Mouse (Mus musculus): ENCODE results near the gene Ifi205.
"Not testable (repeated sequence)": the region's sequence is repeated elsewhere in the genome, so short reads cannot be mapped to it uniquely, and the experiment has no call there.

Gene Ifi205

DNA sequence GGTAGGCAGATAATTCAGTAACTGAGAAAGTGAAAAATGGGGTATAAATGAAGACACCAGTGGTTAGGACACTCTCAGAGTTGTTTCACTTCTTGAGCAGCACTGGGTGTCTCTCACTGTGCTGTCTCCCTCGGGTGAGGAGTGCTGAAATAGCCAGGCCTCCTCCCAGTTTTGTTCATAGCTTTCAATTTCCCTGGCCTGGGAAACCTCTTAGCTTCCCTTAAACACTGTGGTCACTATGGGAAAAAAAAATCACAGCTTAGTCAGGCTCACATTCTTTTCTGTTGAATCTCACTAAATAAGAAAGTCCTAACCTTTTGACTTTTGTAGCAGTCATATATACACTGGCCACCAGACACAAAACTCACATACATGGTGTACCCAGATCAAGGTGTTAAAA is at the start of gene Ifi205:
Gene Ifi205, minus strand, starts transcription at position 113 of the 400 bp plus-strand sequence.
- no peak for DNase-seq (ENCODE audit: low read depth in 1 of 2, low spot score in 2 of 2)

DNA sequence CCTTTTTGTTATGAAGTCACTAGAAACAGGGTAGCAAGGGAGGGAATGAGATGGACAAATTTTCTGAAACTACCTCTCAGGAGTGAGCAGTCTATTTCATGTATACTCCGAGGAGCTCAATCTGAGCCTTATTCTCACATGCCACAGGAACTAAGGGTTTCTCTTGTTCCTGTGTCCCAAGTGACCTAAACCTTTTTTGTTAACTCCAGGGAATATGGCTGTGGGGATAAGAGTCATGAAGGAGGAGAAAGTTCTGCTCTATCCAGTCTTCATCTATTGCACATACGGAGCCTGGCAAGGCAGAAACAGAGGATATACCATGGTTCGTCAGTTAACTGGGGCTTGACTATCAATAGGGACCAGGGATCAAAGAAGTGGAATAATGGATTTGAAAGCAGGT is 34.7 kb upstream of the Ifi205 start, which contains the start of gene Olfr430:
Gene Olfr430, plus strand, starts transcription at position 301 of the 400 bp plus-strand sequence.
- DNase-seq (ENCODE audit: low read depth in 1 of 2, low spot score in 2 of 2): no peak

DNA sequence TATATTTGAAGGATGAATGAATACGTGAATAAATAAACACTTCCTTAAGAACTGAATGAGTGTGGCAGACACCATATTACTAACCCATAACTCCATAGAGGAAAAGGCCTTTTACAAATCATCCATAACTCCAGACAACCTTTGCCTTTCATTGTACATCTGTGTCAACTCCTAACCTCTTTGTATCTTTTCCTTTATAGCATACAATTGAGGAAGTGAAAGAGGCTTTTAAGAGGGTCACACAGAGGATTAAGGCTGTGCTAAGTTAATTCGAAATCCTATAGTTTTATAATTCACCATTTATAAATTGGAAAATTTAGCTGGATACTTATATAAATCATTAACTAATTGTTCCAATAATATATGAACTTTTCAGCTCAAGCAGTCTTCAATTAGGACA is 23.6 kb upstream of the Ifi205 start:
- no peak for DNase-seq (ENCODE audit: low read depth in 1 of 2, low spot score in 2 of 2)

DNA sequence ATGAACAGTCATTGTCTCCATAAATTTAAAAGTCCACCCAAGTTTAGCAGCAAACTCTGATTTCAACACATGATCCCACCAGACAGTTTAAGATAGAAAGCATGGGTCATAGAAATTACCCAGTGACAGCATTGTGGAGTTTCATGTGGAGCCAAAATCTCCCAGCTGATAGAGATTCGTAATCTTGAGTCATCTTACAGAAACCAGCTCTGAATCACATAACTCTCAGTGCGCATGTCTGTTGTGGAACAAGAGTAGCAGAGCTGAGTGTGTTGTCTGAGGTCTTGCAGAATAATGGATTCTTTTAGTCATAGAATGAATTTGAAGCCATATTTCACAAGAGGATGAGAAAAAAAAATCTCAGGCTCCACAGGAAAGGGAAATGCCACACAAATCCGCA is 21.4 kb upstream of the Ifi205 start:
- no peak for DNase-seq (ENCODE audit: low read depth in 1 of 2, low spot score in 2 of 2)

DNA sequence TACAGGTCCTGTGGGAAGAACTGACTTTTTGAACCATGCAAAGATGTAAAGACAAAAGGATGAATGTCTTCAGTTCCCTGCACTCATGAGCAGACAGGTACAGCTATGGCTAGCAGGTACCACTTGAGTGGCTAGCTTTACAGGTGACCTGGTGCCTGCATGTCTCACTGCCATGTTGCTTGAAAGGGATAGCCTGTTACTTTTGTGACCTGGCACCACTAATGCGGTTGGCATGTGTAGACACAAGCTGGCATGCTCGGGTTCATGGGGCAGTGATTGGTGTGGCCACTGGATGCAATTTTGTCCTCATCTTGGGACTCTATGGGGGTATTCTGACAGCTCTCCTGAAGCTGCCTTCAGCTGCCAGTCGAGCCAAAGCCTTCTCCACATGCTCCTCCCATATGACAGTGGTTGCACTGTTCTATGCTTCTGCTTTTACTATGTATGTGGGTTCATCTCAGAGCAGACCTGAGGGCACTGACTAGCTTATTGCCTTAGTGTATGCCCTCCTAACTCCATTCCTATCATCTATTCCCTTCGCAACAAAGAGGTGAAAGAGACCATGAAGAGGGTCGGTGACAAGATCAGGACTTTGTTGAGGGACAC is 20.4 kb upstream of the Ifi205 start:
- DNase-seq (ENCODE audit: low read depth in 1 of 2, low spot score in 2 of 2): no peak

DNA sequence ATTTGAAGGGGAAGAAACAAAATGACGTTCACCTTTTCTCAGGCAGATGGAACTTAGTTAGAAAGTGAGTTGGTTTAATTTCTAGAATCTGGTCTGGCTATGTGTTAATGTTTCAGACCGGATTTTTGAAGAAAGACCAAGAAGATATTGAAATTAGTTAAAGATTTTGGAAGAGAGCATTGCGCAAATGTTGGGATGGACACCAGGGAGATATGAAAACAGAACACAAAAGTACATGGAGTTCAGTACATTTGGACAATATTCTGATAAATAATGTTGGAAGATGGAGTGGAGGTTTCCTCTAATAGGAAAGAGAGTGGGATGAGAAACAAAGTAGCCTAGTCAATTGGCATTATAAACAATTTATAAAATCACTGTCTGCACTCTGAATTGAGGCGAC is 19.9 kb upstream of the Ifi205 start:
- DNase-seq (ENCODE audit: low read depth in 1 of 2, low spot score in 2 of 2): no peak

DNA sequence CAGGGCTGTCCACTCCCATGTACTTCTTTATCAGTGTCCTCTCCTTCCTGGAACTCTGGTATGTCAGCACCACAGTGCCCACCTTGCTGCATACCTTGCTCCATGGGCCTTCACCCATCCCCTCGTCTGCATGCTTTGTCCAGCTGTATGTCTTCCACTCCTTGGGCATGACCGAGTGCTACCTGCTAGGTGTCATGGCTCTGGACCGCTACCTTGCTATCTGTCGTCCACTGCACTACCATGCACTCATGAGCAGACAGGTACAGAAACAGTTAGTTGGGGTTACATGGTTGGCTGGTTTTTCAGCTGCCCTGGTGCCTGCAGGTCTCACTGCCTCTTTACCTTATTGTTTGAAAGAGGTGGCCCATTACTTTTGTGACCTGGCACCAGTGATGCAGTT is 18.9 kb upstream of the Ifi205 start:
- DNase-seq (ENCODE audit: low read depth in 1 of 2, low spot score in 2 of 2): no peak

DNA sequence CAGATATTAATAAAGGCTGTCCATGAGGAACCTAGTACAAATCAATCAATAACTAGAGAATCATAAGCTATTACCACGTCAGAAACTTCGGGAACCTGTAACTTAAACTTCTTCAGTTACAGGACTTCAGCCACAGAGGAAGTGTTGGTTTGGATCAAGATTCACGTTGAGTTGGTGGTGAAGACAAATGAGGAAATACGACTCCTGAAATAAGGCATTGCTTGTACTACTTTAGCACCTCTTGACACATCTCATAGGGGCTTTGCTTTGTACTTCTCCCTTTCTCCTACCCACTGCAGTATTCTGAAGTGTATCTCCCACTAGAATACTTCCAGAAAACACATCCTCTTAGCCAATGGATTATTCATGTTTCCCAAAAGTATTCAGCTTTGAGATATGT is 17.7 kb upstream of the Ifi205 start:
- DNase-seq (ENCODE audit: low read depth in 1 of 2, low spot score in 2 of 2): not testable (repeated sequence)

DNA sequence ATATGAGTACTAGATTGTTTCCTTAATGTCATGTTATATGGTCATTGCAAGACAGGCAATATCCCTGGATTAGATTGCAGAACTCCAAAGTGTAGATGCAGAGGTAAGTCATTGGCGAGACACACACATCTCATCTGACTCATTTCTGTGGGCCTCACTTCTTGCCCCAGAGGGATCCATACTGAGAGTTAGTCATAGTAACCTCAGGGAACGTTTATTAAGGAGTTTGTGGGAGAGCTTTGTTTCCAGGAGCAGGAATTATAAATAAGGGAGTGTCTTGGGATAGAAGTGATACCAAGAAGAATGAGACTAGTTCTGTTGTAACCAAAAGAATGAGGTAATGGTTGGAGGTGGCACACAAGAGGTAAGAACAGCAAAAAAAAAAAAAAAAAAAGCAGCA is 17.3 kb upstream of the Ifi205 start, which contains the start of gene Olfr432:
Gene Olfr432, plus strand, starts transcription at position 313 of the 400 bp plus-strand sequence.
- no peak for DNase-seq (ENCODE audit: low read depth in 1 of 2, low spot score in 2 of 2)

DNA sequence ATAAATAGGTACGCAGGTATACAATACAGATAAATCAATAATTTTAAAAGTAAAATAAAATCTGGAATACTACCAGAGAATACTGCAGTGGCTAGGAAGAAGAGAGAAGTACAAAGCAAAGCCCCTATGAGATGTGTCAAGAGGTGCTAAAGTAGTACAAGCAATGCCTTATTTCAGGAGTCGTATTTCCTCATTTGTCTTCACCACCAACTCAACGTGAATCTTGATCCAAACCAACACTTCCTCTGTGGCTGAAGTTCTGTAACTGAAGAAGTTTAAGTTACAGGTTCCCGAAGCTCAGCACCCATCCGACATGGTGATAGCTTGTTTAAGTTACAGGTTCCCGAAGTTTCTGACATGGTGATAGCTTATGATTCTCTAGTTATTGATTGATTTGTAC is 16.6 kb upstream of the Ifi205 start:
- not testable (repeated sequence) for DNase-seq (ENCODE audit: low read depth in 1 of 2, low spot score in 2 of 2)

DNA sequence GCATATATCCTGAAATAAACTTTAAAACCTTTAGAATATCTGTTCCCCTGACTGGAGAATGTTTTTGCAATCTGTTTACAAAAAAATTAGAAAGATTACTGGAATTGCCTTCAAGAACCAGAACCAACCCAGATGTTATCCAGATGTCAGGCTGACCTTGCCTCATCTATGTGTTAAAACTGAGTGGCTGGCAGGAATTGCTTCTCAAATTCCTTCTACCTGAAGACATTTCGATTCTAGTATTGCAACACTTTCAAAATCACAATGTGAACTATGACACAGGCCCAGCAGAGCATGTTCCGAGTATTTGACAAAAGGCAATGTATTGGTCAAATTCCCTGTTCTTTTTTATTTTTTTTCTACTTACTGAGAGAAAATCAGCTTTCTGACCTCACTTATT is 12.8 kb upstream of the Ifi205 start:
- DNase-seq (ENCODE audit: low read depth in 1 of 2, low spot score in 2 of 2): no peak

DNA sequence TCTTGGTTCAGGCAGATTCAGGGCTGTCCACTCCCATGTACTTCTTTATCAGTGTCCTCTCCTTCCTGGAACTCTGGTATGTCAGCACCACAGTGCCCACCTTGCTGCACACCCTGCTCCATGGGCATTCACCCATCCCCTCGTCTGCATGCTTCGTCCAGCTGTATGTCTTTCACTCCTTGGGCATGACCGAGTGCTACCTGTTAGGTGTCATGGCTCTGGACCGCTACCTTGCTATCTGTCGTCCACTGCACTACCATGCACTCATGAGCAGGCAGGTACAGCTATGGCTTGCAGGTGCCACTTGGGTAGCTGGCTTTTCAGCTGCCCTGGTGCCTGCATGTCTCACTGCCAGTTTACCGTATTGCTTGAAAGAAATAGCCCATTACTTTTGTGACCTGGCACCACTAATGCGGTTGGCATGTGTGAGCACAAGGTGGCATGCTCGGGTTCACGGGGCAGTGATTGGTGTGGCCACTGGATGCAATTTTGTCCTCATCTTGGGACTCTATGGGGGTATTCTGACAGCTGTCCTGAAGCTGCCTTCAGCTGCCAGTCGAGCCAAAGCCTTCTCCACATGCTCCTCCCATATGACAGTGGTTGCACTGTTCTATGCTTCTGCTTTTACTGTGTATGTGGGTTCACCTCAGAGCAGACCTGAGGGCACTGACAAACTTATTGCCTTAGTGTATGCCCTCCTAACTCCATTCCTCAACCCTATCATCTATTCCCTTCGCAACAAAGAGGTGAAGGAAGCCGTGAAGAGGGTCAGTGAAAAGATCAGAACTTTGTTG is 10.7 kb upstream of the Ifi205 start:
- DNase-seq (ENCODE audit: low read depth in 1 of 2, low spot score in 2 of 2): not testable (repeated sequence)

DNA sequence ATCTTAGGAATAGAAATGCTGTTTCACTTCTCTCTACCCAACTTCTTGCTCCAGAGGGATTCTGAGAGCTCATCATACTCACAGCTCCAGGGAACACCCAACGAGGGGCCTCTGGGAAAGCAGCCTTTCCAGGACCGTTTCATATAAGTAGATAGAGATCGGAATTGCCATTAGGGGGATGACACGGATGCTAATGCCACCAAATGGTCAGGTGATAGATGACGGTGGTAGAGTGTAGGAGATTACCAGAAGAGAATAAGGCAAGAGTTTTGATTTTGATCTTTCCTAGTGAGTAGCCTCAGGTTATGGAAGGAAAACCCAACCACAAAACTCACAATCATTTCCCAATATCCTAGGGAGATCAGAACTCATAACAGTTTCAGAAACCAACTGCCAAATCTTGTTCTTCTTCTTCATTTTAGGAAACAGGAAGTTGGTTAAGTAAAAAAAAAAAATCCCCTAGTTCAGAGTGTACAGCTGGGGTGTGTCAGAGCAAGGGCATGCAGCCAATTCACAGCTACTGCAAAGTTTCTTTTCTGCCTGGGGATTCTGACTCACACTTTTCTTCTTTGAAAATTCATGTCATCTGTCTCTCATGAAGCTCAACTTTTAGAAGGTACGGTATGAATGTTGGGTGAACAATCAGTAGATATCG is 9.0 kb upstream of the Ifi205 start, which contains the start of gene Olfr433:
Gene Olfr433, plus strand, starts transcription at position 183 of the 655 bp plus-strand sequence.
- peak; percentile 42 to 62 for DNase-seq (ENCODE audit: low read depth in 1 of 2, low spot score in 2 of 2)

DNA sequence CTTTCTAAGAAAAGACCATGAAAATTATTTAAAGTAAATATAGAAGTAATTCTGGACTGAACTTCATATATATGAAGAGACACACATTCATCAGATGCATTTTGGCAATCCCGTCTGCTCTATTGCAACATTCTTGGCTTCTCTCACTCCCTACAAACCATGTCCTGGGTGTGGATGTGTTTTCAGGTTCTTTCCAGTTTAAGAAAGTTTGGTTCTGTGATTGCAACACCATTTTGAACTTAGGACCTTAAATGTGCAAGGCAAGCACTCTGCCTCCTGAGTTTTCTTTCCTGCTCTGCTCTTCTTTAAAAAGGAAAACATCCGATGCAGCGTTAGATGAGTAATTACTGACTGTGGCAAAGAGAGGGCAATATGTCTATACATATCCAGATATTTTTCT is 6.9 kb upstream of the Ifi205 start:
- DNase-seq (ENCODE audit: low read depth in 1 of 2, low spot score in 2 of 2): no peak

DNA sequence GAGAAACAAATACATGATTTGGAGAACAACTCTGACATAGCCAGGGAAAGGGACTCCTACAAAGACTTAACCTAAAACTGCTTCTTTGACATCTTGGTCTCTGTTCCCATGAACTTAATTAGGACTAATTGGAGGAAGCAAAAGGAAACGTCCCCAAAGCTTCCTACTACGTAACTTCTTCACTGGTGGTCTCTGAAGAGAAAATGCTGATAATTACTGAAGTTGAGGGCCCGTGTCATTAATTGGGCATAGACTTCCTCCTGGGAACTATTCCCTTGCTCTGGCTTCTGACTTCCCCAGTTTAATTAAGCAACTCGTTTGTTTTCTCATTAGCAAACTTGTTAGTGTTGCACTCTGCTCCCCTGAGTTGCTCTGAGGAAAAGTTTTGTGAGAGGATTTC is 4.2 kb upstream of the Ifi205 start:
- no peak for DNase-seq (ENCODE audit: low read depth in 1 of 2, low spot score in 2 of 2)

DNA sequence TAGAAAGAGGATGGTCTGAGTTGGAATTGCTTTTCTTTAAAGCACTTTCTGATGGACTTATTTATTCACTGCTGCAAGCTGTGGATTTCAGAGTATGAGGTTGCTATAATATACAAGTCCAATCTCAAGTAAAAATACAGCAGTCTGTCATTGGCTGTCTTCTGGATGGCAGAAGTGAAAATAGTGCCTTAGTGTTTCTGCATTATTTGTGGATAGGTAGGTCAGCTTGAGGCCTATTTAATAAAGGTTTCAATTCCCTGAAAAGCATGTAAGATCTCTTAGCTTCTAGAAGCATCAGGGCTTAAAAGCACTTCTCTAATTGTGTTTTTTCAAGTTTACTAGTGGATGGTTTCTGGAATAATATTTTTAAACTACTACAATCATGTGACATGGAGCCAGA is 24.6 kb downstream of the Ifi205 start:
- DNase-seq (ENCODE audit: low read depth in 1 of 2, low spot score in 2 of 2): not testable (repeated sequence)

DNA sequence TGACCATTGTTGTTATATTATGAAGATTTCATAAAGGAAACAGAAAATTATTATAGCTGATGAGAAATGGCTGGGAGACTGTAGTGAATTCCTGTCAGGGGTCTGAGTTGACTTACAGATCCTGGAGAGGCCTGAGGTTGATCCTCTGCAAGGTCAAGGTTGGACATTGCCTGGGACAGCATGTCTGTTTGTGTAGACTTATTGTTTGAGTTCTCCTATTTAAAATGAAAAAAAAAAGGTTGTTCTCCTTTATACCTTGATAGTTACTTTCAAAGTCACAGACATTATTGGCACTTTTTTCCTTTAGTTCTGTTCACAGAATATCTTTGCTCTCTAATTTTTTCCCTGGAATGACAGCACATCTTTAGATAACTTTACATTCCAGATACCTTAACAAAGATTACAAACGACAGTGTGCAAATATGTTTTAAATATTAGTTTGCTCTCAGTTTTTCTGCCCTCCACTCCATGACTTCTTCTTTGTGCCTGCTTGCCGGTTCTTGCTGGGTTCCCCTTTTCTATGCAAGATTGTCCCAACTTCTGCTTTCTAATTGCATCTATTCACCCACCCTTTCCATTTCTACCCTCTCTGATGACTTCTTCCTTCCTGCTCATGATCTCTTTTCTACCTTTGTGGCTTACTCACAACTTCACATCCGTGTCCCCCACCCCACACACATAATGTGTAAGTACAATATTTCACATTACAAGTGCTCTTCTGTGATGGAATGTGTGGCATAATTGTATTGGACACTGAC is 27.1 kb downstream of the Ifi205 start:
- not testable (repeated sequence) for DNase-seq (ENCODE audit: low read depth in 1 of 2, low spot score in 2 of 2)

DNA sequence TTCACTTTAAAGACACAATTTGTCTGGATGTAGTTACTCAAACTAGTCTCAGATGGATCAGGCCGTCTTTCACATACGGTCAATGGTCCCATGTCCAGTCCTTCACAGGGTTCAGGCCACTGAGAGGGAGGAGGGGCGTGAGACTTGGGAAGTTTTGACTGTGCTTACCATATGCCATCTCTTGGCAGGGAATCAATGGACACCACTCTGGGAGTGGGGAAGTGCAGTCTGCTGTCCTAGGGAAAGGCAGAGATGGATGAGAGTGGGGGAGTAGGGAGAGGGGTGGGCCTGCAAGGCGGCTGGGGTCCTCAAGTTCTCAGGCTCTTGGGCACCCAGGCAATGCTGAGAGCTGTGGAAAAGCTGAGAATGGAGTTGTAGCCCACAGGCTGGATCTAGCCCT is 36.6 kb downstream of the Ifi205 start:
- DNase-seq (ENCODE audit: low read depth in 1 of 2, low spot score in 2 of 2): no peak

DNA sequence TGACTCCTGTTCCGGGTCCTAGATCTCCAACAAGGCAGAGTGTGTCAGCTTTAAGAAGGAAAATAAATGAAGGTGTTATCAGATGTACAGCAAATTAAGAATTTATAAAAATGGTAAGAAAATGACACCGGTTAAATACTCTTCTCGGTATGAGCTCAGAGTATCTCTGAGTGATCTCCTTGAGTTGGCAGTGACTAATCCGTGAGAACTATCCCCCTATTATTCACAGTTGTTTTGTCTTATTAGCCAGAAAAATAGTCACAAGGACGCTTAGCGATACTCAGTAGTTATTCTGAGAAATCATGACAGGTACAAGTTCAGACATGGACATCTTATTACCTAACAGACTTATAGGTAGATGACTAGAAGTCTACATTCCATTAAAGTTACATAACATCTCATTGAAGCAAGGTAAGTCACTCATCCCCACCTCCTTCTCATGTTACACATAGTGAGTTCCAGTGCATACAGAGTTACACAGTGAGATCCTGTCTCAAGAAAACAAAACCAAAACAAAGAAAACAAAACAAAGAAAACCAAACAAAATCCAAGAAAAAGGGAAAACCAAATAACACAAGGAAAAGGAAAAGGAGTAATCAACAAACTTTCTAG is 48.8 kb downstream of the Ifi205 start, which contains the start of gene Ifi202b:
Gene Ifi202b, minus strand, starts transcription at position 51 of the 612 bp plus-strand sequence.
- not testable (repeated sequence) for DNase-seq (ENCODE audit: low read depth in 1 of 2, low spot score in 2 of 2)

DNA sequence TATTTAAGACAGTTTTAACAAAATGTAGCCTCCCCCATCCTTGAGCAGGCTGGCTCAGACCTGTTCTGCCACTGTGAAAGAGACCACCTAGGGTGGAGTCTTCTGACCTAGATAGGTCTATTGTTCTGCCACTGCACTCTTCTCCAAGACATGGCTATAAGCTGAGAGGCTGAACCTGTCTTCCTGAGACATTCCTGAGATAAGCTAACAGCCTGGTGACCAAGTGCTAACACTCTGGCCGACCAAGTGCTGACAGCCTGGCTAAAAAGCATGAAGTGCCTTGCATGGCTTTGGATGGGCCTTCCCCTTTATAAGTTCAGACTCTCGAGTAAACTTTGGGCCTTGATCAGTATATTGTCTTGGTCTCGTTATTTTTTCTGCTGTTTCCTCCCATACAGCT is 50.6 kb downstream of the Ifi205 start:
- DNase-seq (ENCODE audit: low read depth in 1 of 2, low spot score in 2 of 2): not testable (repeated sequence)

DNA sequence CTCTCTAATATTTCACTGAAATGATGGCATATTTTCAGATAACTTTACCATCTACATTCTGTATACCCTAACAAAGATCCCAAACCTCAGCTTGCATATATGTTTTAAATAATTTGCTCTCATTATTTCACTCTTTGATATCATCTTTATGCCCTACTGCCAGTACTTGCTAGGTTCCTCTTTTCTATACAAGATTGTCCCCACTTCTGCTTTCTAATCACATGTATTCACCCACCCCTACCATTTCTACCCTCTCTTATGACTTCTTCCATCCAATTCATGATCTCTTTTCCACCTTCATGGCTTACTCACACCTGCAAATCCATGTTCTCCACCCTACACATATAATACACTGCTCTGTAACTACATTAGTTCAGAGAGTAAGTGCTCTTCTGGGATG is 54.0 kb downstream of the Ifi205 start:
- DNase-seq (ENCODE audit: low read depth in 1 of 2, low spot score in 2 of 2): no peak
